Mouse (Mus musculus): Measurements from ENCODE around the gene Eps8. TPM values are rescaled to one million over a fixed set of nuclear protein-coding genes. Genes with fewer than 3 reads are reported as not detected.

The Eps8 gene
- polyA plus RNA-seq, 1 experiment from 2014 or later, result 2.5 TPM

DNA sequence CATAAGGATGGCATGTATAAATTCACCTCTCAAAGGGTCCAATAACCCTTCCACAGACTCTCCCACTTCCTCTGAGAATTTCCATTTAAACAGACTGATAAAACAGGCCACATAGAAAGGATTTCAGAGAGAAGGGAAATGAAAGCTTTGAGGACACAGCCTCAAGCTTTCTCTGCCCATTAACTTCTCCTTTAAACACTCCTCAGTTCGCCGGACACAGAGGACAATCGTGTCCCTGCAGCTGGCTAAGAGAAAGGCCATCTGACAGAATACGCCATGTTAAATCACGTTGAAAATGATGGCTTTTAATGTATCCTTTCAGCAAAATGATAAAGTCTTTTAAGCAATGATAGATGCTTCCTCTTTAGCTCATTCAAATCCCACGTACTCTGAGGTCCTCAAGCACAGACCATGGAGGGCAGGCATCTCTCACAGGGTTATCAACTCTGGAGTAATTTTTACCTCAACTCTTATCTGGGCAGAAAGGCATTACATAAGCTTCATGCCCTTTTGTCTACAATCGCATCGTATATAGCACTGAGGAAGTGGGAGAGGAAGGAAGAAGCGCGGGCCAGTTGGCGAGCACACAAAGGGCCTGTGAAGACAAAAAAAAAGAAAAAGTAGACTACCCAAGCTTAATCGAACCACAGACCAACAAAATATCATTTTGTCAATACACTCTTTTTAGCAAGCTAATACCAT, 77.9 kb downstream of the Eps8 start:
- Histone ChIP-seq H3K4me2 (no peak overlapping the region), H3K27me3 (replicated peaks; ENCODE audit: control insufficient read depth, insufficient read depth, low read length) (no peaks in the 10 kb centered on the region), H3K27ac (ENCODE audit: low read depth, low read length) (no peak overlapping the region), H3K4me3 (ENCODE audit: low read depth, low read length) (no peak overlapping the region), H3K36me3 (ENCODE audit: control insufficient read depth, insufficient read depth, low read length) (no peaks in the 10 kb centered on the region), H3K9ac (ENCODE audit: low read depth, low read length) (no peak overlapping the region), H3K9me3 (ENCODE audit: control insufficient read depth, low read length) (no peaks in the 10 kb centered on the region), H3K4me1 (replicated peaks; ENCODE audit: control insufficient read depth, insufficient read depth, low read length) (0 out of 2 replicates have a peak, but pooled peaks cover 5% of the 10 kb centered on the region)
- DNase-seq (ENCODE audit: low spot score), result no peak
- no peak for ATAC-seq (replicated peaks; ENCODE audit: low FRiP score)
- WGBS, result 35% methylated on average over 12 of the region's 12 CpGs

DNA sequence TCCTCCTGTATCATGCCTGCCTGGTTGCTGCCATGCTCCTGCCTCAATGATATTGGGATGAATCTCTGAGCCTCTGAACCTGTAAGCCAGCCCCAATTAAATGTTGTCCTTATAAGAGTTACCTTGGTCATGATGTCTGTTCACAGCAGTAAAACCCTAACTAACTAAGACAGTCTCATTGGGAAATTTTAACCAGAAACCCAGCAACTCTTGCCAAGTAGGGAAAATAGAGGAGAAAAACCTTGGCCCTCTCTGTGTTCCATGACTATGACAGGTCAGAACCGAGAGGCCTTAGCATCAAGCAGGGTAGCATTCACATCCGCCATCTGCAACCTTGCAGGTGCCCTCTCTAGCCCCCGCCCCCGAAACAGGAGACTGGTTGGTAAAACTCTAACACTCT, 78.6 kb downstream of the Eps8 start:
- H3K4me2 ChIP-seq, result no peak overlapping the region
- H3K9me3 ChIP-seq (ENCODE audit: control insufficient read depth, low read length), result no peaks in the 10 kb centered on the region
- H3K4me3 ChIP-seq (ENCODE audit: low read depth, low read length), result no peak overlapping the region
- WGBS, result 88% methylated on average over 4 of the region's 4 CpGs
- H3K36me3 ChIP-seq (ENCODE audit: control insufficient read depth, insufficient read depth, low read length), result no peaks in the 10 kb centered on the region
- 0 out of 2 replicates have a peak, but pooled peaks cover 5% of the 10 kb centered on the region for H3K4me1 ChIP-seq (replicated peaks; ENCODE audit: control insufficient read depth, insufficient read depth, low read length)
- H3K27ac ChIP-seq (ENCODE audit: low read depth, low read length), result no peak overlapping the region
- no peaks in the 10 kb centered on the region for H3K27me3 ChIP-seq (replicated peaks; ENCODE audit: control insufficient read depth, insufficient read depth, low read length)
- no peak overlapping the region for H3K9ac ChIP-seq (ENCODE audit: low read depth, low read length)
- ATAC-seq (replicated peaks; ENCODE audit: low FRiP score), result no peak
- DNase-seq (ENCODE audit: low spot score), result no peak

GRCm38 (mm10) chr6:137573897-137574296, 80.8 kb downstream of the Eps8 start:
- H3K4me2 ChIP-seq, result no peak overlapping the region
- no peaks in the 10 kb centered on the region for H3K36me3 ChIP-seq (ENCODE audit: control insufficient read depth, insufficient read depth, low read length)
- H3K4me3 ChIP-seq (ENCODE audit: low read depth, low read length), result no peak overlapping the region
- WGBS, result 70% methylated on average over 7 of the region's 7 CpGs
- no peak overlapping the region for H3K27ac ChIP-seq (ENCODE audit: low read depth, low read length)
- no peak overlapping the region for H3K9ac ChIP-seq (ENCODE audit: low read depth, low read length)
- 0 out of 2 replicates have a peak, but pooled peaks cover 5% of the 10 kb centered on the region for H3K4me1 ChIP-seq (replicated peaks; ENCODE audit: control insufficient read depth, insufficient read depth, low read length)
- no peaks in the 10 kb centered on the region for H3K9me3 ChIP-seq (ENCODE audit: control insufficient read depth, low read length)
- DNase-seq (ENCODE audit: low spot score), result no peak
- no peak for ATAC-seq (replicated peaks; ENCODE audit: low FRiP score)
- H3K27me3 ChIP-seq (replicated peaks; ENCODE audit: control insufficient read depth, insufficient read depth, low read length), result no peaks in the 10 kb centered on the region

GRCm38 (mm10) chr6:137570718-137571131, 84.0 kb downstream of the Eps8 start:
- Histone ChIP-seq H3K9ac (ENCODE audit: low read depth, low read length) (no peak overlapping the region), H3K4me2 (no peak overlapping the region), H3K9me3 (ENCODE audit: control insufficient read depth, low read length) (0 out of 2 replicates have a peak, but pooled peaks cover 2% of the 10 kb centered on the region), H3K27ac (ENCODE audit: low read depth, low read length) (no peak overlapping the region), H3K27me3 (replicated peaks; ENCODE audit: control insufficient read depth, insufficient read depth, low read length) (no peaks in the 10 kb centered on the region), H3K4me3 (ENCODE audit: low read depth, low read length) (no peak overlapping the region), H3K36me3 (ENCODE audit: control insufficient read depth, insufficient read depth, low read length) (no peaks in the 10 kb centered on the region), H3K4me1 (replicated peaks; ENCODE audit: control insufficient read depth, insufficient read depth, low read length) (0 out of 2 replicates have a peak, but pooled peaks cover 5% of the 10 kb centered on the region)
- ATAC-seq (replicated peaks; ENCODE audit: low FRiP score) (no peak), DNase-seq (ENCODE audit: low spot score) (no peak)
- WGBS, result 67% methylated on average over 9 of the region's 9 CpGs

GRCm38 (mm10) chr6:137570019-137570418, 84.7 kb downstream of the Eps8 start:
- Histone ChIP-seq H3K36me3 (ENCODE audit: control insufficient read depth, insufficient read depth, low read length) (no peaks in the 10 kb centered on the region), H3K9me3 (ENCODE audit: control insufficient read depth, low read length) (0 out of 2 replicates have a peak, but pooled peaks cover 2% of the 10 kb centered on the region), H3K27ac (ENCODE audit: low read depth, low read length) (no peak overlapping the region), H3K27me3 (replicated peaks; ENCODE audit: control insufficient read depth, insufficient read depth, low read length) (no peaks in the 10 kb centered on the region), H3K4me2 (no peak overlapping the region), H3K4me3 (ENCODE audit: low read depth, low read length) (no peak overlapping the region), H3K9ac (ENCODE audit: low read depth, low read length) (no peak overlapping the region), H3K4me1 (replicated peaks; ENCODE audit: control insufficient read depth, insufficient read depth, low read length) (0 out of 2 replicates have a peak, but pooled peaks cover 2% of the 10 kb centered on the region)
- 92% methylated on average over 5 of the region's 5 CpGs for WGBS
- DNase-seq (ENCODE audit: low spot score), result no peak
- no peak for ATAC-seq (replicated peaks; ENCODE audit: low FRiP score)

DNA sequence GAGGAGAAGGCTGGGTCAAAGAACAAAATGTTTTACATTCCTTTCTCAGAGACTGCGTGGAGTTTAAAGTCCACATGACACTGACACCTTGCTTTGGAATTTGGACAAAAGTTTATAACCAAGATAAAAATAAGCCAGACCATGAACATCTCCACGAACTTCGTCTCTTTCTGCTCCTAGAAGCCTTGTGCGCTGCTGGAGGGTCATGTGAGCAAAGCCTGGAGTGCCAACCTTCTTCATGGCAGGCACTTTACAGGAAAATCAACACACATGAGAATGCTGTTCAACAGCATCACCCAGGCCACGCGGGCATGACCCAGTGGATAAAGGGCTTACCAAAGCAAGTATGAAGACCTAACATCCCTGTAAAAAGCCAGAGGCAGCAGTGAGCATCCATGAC, 85.6 kb downstream of the Eps8 start:
- WGBS, result 78% methylated on average over 6 of the region's 6 CpGs
- no peak overlapping the region for H3K4me3 ChIP-seq (ENCODE audit: low read depth, low read length)
- DNase-seq (ENCODE audit: low spot score), result no peak
- H3K9me3 ChIP-seq (ENCODE audit: control insufficient read depth, low read length), result 0 out of 2 replicates have a peak, but pooled peaks cover 2% of the 10 kb centered on the region
- H3K4me1 ChIP-seq (replicated peaks; ENCODE audit: control insufficient read depth, insufficient read depth, low read length), result no peaks in the 10 kb centered on the region
- H3K27me3 ChIP-seq (replicated peaks; ENCODE audit: control insufficient read depth, insufficient read depth, low read length), result no peaks in the 10 kb centered on the region
- no peaks in the 10 kb centered on the region for H3K36me3 ChIP-seq (ENCODE audit: control insufficient read depth, insufficient read depth, low read length)
- no peak overlapping the region for H3K4me2 ChIP-seq
- no peak for ATAC-seq (replicated peaks; ENCODE audit: low FRiP score)
- no peak overlapping the region for H3K27ac ChIP-seq (ENCODE audit: low read depth, low read length)
- H3K9ac ChIP-seq (ENCODE audit: low read depth, low read length), result no peak overlapping the region

DNA sequence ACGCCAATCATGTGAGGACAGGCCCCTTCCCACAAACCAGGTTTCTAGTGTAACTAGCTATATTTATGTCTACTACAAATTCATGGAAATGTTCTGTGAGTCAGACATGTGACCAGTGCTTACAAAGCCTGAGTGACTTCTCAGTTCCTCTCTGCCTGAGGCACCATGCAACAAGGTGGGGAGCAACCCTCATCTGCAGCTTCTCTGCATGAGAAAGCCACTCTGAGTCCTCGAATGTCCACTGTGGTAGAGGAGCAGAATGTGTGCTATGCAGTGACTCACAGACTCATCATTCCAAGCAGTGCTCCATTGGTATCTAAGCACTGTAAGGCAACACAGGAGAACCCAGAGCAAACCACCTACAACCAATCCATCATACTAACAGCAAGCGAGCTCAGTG, 88.8 kb downstream of the Eps8 start:
- ATAC-seq (replicated peaks; ENCODE audit: low FRiP score) (no peak), DNase-seq (ENCODE audit: low spot score) (no peak)
- Histone ChIP-seq H3K27me3 (replicated peaks; ENCODE audit: control insufficient read depth, insufficient read depth, low read length) (no peaks in the 10 kb centered on the region), H3K36me3 (ENCODE audit: control insufficient read depth, insufficient read depth, low read length) (no peaks in the 10 kb centered on the region), H3K4me3 (ENCODE audit: low read depth, low read length) (no peak overlapping the region), H3K9me3 (ENCODE audit: control insufficient read depth, low read length) (0 out of 2 replicates have a peak, but pooled peaks cover 2% of the 10 kb centered on the region), H3K27ac (ENCODE audit: low read depth, low read length) (no peak overlapping the region), H3K9ac (ENCODE audit: low read depth, low read length) (no peak overlapping the region), H3K4me1 (replicated peaks; ENCODE audit: control insufficient read depth, insufficient read depth, low read length) (no peaks in the 10 kb centered on the region), H3K4me2 (no peak overlapping the region)
- WGBS, result 87% methylated on average over 3 of the region's 3 CpGs

DNA sequence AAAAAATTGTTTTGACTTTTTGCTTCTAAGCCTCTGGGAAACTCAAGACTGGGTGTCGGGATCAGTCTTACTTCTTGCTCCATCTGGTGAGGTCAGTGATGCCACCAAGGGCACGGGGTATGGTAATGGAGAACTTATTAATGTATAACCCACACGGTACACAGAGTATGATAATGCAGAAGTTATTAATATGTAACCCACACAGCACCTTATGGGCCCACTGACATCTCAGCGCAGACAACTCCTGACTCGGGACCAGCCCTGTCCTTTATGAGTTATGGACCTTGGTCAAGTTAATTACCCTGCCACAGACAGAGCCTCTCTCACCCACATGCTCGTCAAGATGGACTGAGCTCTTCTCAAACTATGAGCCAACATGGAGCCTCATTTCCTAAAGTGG, 89.2 kb downstream of the Eps8 start:
- 87% methylated on average over 6 of the region's 6 CpGs for WGBS

GRCm38 (mm10) chr6:137560358-137560859, 94.3 kb downstream of the Eps8 start:
- 71% methylated on average over 12 of the region's 12 CpGs for WGBS
- H3K4me3 ChIP-seq (ENCODE audit: low read depth, low read length), result no peak overlapping the region
- no peak overlapping the region for H3K9ac ChIP-seq (ENCODE audit: low read depth, low read length)
- ATAC-seq (replicated peaks; ENCODE audit: low FRiP score), result no peak
- no peak for DNase-seq (ENCODE audit: low spot score)
- H3K27ac ChIP-seq (ENCODE audit: low read depth, low read length), result no peak overlapping the region
- H3K36me3 ChIP-seq (ENCODE audit: control insufficient read depth, insufficient read depth, low read length), result no peaks in the 10 kb centered on the region
- no peak overlapping the region for H3K4me2 ChIP-seq
- H3K9me3 ChIP-seq (ENCODE audit: control insufficient read depth, low read length), result no peaks in the 10 kb centered on the region
- H3K27me3 ChIP-seq (replicated peaks; ENCODE audit: control insufficient read depth, insufficient read depth, low read length), result no peaks in the 10 kb centered on the region
- peaks cover 22% of the 10 kb centered on the region for H3K4me1 ChIP-seq (replicated peaks; ENCODE audit: control insufficient read depth, insufficient read depth, low read length)

More for the DNA sequence above, 89.2 kb downstream of the Eps8 start:
- Histone ChIP-seq H3K9me3 (ENCODE audit: control insufficient read depth, low read length) (0 out of 2 replicates have a peak, but pooled peaks cover 2% of the 10 kb centered on the region), H3K4me3 (ENCODE audit: low read depth, low read length) (no peak overlapping the region), H3K4me1 (replicated peaks; ENCODE audit: control insufficient read depth, insufficient read depth, low read length) (no peaks in the 10 kb centered on the region), H3K27me3 (replicated peaks; ENCODE audit: control insufficient read depth, insufficient read depth, low read length) (no peaks in the 10 kb centered on the region), H3K27ac (ENCODE audit: low read depth, low read length) (no peak overlapping the region), H3K9ac (ENCODE audit: low read depth, low read length) (no peak overlapping the region), H3K36me3 (ENCODE audit: control insufficient read depth, insufficient read depth, low read length) (no peaks in the 10 kb centered on the region), H3K4me2 (no peak overlapping the region)
- DNase-seq (ENCODE audit: low spot score) (no peak), ATAC-seq (replicated peaks; ENCODE audit: low FRiP score) (no peak)

Measured in liver, embryonic 11.5 days (tissue).